Comparison of ENCODE assay signal across 9 mouse cellular contexts in the genomic region with DNA sequence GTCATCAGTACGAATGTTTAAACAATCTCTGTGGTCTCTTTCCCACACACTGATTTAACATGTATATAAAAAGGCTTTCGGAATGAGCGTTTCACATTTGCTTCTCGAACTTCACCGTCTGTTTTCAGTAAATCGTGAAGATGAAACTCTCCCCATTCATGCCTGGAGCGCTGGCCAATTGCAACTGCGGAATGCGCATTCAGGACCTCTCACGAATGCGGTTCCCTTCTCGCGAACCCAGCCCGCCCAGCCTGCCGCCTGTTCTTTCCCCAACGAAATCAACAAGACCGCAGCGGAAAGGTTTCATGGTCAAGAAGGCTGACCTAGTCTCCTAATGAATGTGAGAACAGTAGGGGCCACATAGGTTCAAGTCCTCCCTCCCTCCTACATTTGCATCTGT.
DNase-seq lines count a peak whose midpoint lies in the region; ATAC-seq and TF ChIP-seq lines count a peak whose summit lies in the region.
"Had no signal": no experiment of that assay in that cellular context is flagged by ENCODE, and none has a peak within 500 bp of the region (broad histone marks: within the 10 kb centered on the region; RNA-seq: fewer than 3 reads in every experiment).

No protein-coding gene starts in this region.

- no peak for DNase-seq in heart, embryonic 10.5 days (ENCODE audit: low spot score)
- no peak for DNase-seq in heart, postnatal 25 days (ENCODE audit: low spot score)
- DNase-seq in ES-CJ7 (ENCODE audit: low read depth, low spot score) = peak; percentile 37
- peak; percentile 46 for DNase-seq in forelimb bud, embryonic 11.5 days (ENCODE audit: low read depth, low spot score)
- DNase-seq in liver, embryonic 14.5 days (ENCODE audit: low read depth in 3 of 3, low spot score in 3 of 3) = no peak
- DNase-seq in left cerebral cortex, postnatal 14 days (ENCODE audit: low spot score in 2 of 2) = no peak
- DNase-seq in thymus, postnatal 14 days = no peak
- DNase-seq in cerebellum, adult 2 months = no peak

- no peaks in the 10 kb centered on the region for H3K9me3 ChIP-seq in heart, embryonic 10.5 days
- no peaks in the 10 kb centered on the region for H3K9me3 ChIP-seq in liver, embryonic 14.5 days (ENCODE audit: control insufficient read depth, low read length)

- peak overlapping the region; percentile 79 for H3K27ac ChIP-seq in heart, embryonic 10.5 days
- no peak overlapping the region for H3K27ac ChIP-seq in liver, embryonic 14.5 days
- no peak overlapping the region for H3K27ac ChIP-seq in cerebellum, adult 2 months (ENCODE audit: insufficient read depth, low read length)

- no peaks in the 10 kb centered on the region for H3K36me3 ChIP-seq in heart, embryonic 10.5 days
- H3K36me3 ChIP-seq in liver, embryonic 14.5 days (replicated peaks; ENCODE audit: control insufficient read depth, insufficient read depth, low read depth) = no peaks in the 10 kb centered on the region
- H3K36me3 ChIP-seq: G1E had no signal

- H3K27me3 ChIP-seq in heart, embryonic 10.5 days (ENCODE audit: insufficient read depth, poor library complexity, severe bottlenecking) = no peaks in the 10 kb centered on the region
- no peaks in the 10 kb centered on the region for H3K27me3 ChIP-seq in liver, embryonic 14.5 days (ENCODE audit: control insufficient read depth, insufficient read depth, low read length)
- H3K27me3 ChIP-seq in cerebellum, adult 2 months (ENCODE audit: control insufficient read depth, insufficient read depth, low read length) = no peaks in the 10 kb centered on the region; the same call in 1 of the 2 replicates

- peak overlapping the region; percentile 37 for H3K4me3 ChIP-seq in heart, embryonic 10.5 days
- H3K4me3 ChIP-seq in liver, embryonic 14.5 days (ENCODE audit: insufficient read depth in 1 of 2, low read depth in 2 of 2, low read length in 2 of 2) = no peak overlapping the region
- H3K4me3 ChIP-seq in cerebellum, adult 2 months (replicated peaks; ENCODE audit: insufficient read depth, low read depth, low read length) = no peak overlapping the region

- 16% methylated on average over 18 of the region's 18 CpGs for WGBS in heart, embryonic 10.5 days
- WGBS in liver, embryonic 14.5 days (ENCODE audit: insufficient replicate concordance) = 7% methylated on average over 18 of the region's 18 CpGs
- WGBS in cerebellum, adult 2 months = 32% methylated on average over 18 of the region's 18 CpGs

- ATAC-seq in liver, embryonic 14.5 days (ENCODE audit: insufficient read depth) = no peak

- no peak for TF ChIP-seq POLR2A in cerebellum, adult 2 months (IDR thresholded peaks at IDR 0.05; ENCODE audit: borderline replicate concordance, insufficient read depth, low read length)

- H3K4me1 ChIP-seq in heart, embryonic 10.5 days = peaks cover 72% of the 10 kb centered on the region
- H3K4me1 ChIP-seq in liver, embryonic 14.5 days (replicated peaks; ENCODE audit: control insufficient read depth in 2 of 2, insufficient read depth in 2 of 2, low read length in 1 of 2) = peaks cover 0 to 18% of the 10 kb centered on the region in 2 experiments; a peak in 2 of 4 replicates
- H3K4me1 ChIP-seq in cerebellum, adult 2 months (ENCODE audit: control insufficient read depth, insufficient read depth, low read length) = no peaks in the 10 kb centered on the region

- H3K4me2 ChIP-seq in liver, embryonic 14.5 days (ENCODE audit: low read depth) = peak overlapping the region; percentile 45

- no peak for TF ChIP-seq CTCF in liver, embryonic 14.5 days (IDR thresholded peaks at IDR 0.05; ENCODE audit: low read depth)
- TF ChIP-seq CTCF in cerebellum, adult 2 months (IDR thresholded peaks at IDR 0.05; ENCODE audit: borderline replicate concordance, insufficient read depth, low read depth, low read length) = no peak

- no peak for TF ChIP-seq EP300 in liver, embryonic 14.5 days (IDR thresholded peaks at IDR 0.05; ENCODE audit: low read depth)

- intact Hi-C loops in heart, postnatal 25 days (cut with DNase I) = no loop called here
- intact Hi-C loops in left cerebral cortex, postnatal 14 days (cut with DNase I) = no loop called here

- no peak overlapping the region for H3K9ac ChIP-seq in liver, embryonic 14.5 days (replicated peaks)

Comparison
In these comparisons a context has a peak if more than half of its experiments do, and no peak if none do; other contexts are left out.
1. DNase-seq: peak in ES-CJ7 (single experiment) and forelimb bud, embryonic 11.5 days (single experiment); none in heart, embryonic 10.5 days (single experiment), heart, postnatal 25 days (single experiment), liver, embryonic 14.5 days (0 of 3), left cerebral cortex, postnatal 14 days (0 of 2), thymus, postnatal 14 days (single experiment) and cerebellum, adult 2 months (0 of 2).